Mouse (Mus musculus): ENCODE data around the gene Spns3.

DNA sequence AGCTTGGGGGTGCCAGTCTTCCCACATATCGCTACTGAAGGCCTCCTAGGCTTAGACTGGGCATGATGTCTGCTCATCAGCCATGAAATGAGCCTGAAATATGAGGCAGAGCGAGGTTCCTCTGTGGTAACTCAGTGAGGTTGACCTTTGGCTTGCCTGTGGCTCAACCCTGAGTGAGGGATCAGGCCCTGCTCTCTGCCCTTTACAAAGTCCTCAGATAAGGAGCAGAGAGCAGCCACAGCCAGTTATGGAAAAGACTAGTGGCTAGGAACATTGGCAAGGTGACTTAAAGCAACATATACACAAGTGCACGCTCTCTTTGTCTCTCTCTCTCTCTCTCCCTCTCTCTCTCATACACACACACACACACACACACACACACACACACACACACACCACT, 75.4 kb downstream of the Spns3 start:
- TF ChIP-seq POLR2A (IDR thresholded peaks at IDR 0.05; ENCODE audit: borderline replicate concordance, low read depth, low read length), result no peak
- TF ChIP-seq CTCF (IDR thresholded peaks at IDR 0.05; ENCODE audit: low read depth, low read length), result no peak

Measured in bone marrow macrophage, adult 2 months (primary cell).